Mouse (Mus musculus): ENCODE measurements around the gene Slc39a8. TPM values are rescaled to one million over a fixed set of nuclear protein-coding genes. Genes with fewer than 3 reads are reported as not detected.

Gene Slc39a8
- polyA plus RNA-seq, 1 experiment from 2014 or later = 22.7 TPM

- no peak for ATAC-seq
- WGBS = 71% methylated on average over 5 of the region's 5 CpGs
- H3K27me3 ChIP-seq (replicated peaks; ENCODE audit: control insufficient read depth, insufficient read depth, low read length) = no peaks in the 10 kb centered on the region
These were observed 18.1 kb downstream of the Slc39a8 start for GRCm38 (mm10) chr3:135843181-135843580.

GRCm38 (mm10) chr3:135843707-135844106 lies 18.6 kb downstream of the Slc39a8 start:
- Histone ChIP-seq H3K4me3 (ENCODE audit: low read length) (no peak overlapping the region), H3K27me3 (replicated peaks; ENCODE audit: control insufficient read depth, insufficient read depth, low read length) (no peaks in the 10 kb centered on the region), H3K9me3 (ENCODE audit: control insufficient read depth, low read length) (no peaks in the 10 kb centered on the region), H3K36me3 (ENCODE audit: control insufficient read depth, insufficient read depth, low read length) (no peaks in the 10 kb centered on the region), H3K9ac (ENCODE audit: low read depth, low read length) (no peak overlapping the region), H3K27ac (ENCODE audit: low read length) (no peak overlapping the region), H3K4me1 (ENCODE audit: control insufficient read depth, insufficient read depth, low read length) (peaks cover 18% of the 10 kb centered on the region), H3K4me2 (ENCODE audit: low read depth, low read length) (no peak overlapping the region)
- 85% methylated on average over 8 of the region's 8 CpGs for WGBS
- ATAC-seq = no peak

More at GRCm38 (mm10) chr3:135843181-135843580, 18.1 kb downstream of the Slc39a8 start:
- no peak overlapping the region for H3K27ac ChIP-seq (ENCODE audit: low read length)
- H3K9ac ChIP-seq (ENCODE audit: low read depth, low read length) = no peak overlapping the region
- H3K9me3 ChIP-seq (ENCODE audit: control insufficient read depth, low read length) = no peaks in the 10 kb centered on the region
- H3K4me1 ChIP-seq (ENCODE audit: control insufficient read depth, insufficient read depth, low read length) = peaks cover 18% of the 10 kb centered on the region
- no peak overlapping the region for H3K4me2 ChIP-seq (ENCODE audit: low read depth, low read length)
- no peak overlapping the region for H3K4me3 ChIP-seq (ENCODE audit: low read length)
- no peaks in the 10 kb centered on the region for H3K36me3 ChIP-seq (ENCODE audit: control insufficient read depth, insufficient read depth, low read length)

GRCm38 (mm10) chr3:135844835-135845234 lies 19.8 kb downstream of the Slc39a8 start:
- ATAC-seq = peak; percentile 80

GRCm38 (mm10) chr3:135845860-135846259 lies 20.8 kb downstream of the Slc39a8 start:
- H3K4me3 ChIP-seq (ENCODE audit: low read length) = no peak overlapping the region
- H3K9me3 ChIP-seq (ENCODE audit: control insufficient read depth, low read length) = no peaks in the 10 kb centered on the region
- H3K27ac ChIP-seq (ENCODE audit: low read length) = peak overlapping the region; percentile 47; the same call in 1 of the 2 replicates
- 55% methylated on average over 7 of the region's 7 CpGs for WGBS
- no peaks in the 10 kb centered on the region for H3K36me3 ChIP-seq (ENCODE audit: control insufficient read depth, insufficient read depth, low read length)
- H3K4me2 ChIP-seq (ENCODE audit: low read depth, low read length) = peak overlapping the region; percentile 21; the same call in 1 of the 2 replicates
- peak; percentile 87 for ATAC-seq
- peaks cover 15% of the 10 kb centered on the region for H3K4me1 ChIP-seq (ENCODE audit: control insufficient read depth, insufficient read depth, low read length)
- H3K9ac ChIP-seq (ENCODE audit: low read depth, low read length) = no peak overlapping the region
- H3K27me3 ChIP-seq (replicated peaks; ENCODE audit: control insufficient read depth, insufficient read depth, low read length) = no peaks in the 10 kb centered on the region

More at GRCm38 (mm10) chr3:135844835-135845234, 19.8 kb downstream of the Slc39a8 start:
- Histone ChIP-seq H3K4me2 (ENCODE audit: low read depth, low read length) (no peak overlapping the region), H3K9me3 (ENCODE audit: control insufficient read depth, low read length) (no peaks in the 10 kb centered on the region), H3K36me3 (ENCODE audit: control insufficient read depth, insufficient read depth, low read length) (no peaks in the 10 kb centered on the region), H3K9ac (ENCODE audit: low read depth, low read length) (no peak overlapping the region), H3K27ac (ENCODE audit: low read length) (peak overlapping the region; percentile 47; the same call in 1 of the 2 replicates), H3K4me3 (ENCODE audit: low read length) (no peak overlapping the region), H3K27me3 (replicated peaks; ENCODE audit: control insufficient read depth, insufficient read depth, low read length) (no peaks in the 10 kb centered on the region), H3K4me1 (ENCODE audit: control insufficient read depth, insufficient read depth, low read length) (peaks cover 18% of the 10 kb centered on the region)
- WGBS = 50% methylated on average over 1 of the region's 1 CpGs

- WGBS = 30% methylated on average over 2 of the region's 2 CpGs
- Histone ChIP-seq H3K9ac (ENCODE audit: low read depth, low read length) (no peak overlapping the region), H3K4me1 (ENCODE audit: control insufficient read depth, insufficient read depth, low read length) (0 out of 2 replicates have a peak, but pooled peaks cover 7% of the 10 kb centered on the region), H3K9me3 (ENCODE audit: control insufficient read depth, low read length) (no peaks in the 10 kb centered on the region), H3K4me2 (ENCODE audit: low read depth, low read length) (no peak overlapping the region), H3K27me3 (replicated peaks; ENCODE audit: control insufficient read depth, insufficient read depth, low read length) (no peaks in the 10 kb centered on the region), H3K27ac (ENCODE audit: low read length) (peak overlapping the region; percentile 11; the same call in 1 of the 2 replicates), H3K4me3 (ENCODE audit: low read length) (no peak overlapping the region), H3K36me3 (ENCODE audit: control insufficient read depth, insufficient read depth, low read length) (no peaks in the 10 kb centered on the region)
- ATAC-seq = peak; percentile 51
These were observed 26.5 kb downstream of the Slc39a8 start for GRCm38 (mm10) chr3:135851607-135852006.

GRCm38 (mm10) chr3:135853604-135854297 lies 28.7 kb downstream of the Slc39a8 start:
- WGBS = 81% methylated on average over 10 of the region's 10 CpGs
- no peak for ATAC-seq

GRCm38 (mm10) chr3:135854298-135854984 lies 29.4 kb downstream of the Slc39a8 start:
- peak; percentile 83 for ATAC-seq
- Histone ChIP-seq H3K4me2 (ENCODE audit: low read depth, low read length) (no peak overlapping the region), H3K9me3 (ENCODE audit: control insufficient read depth, low read length) (no peaks in the 10 kb centered on the region), H3K9ac (ENCODE audit: low read depth, low read length) (no peak overlapping the region), H3K4me1 (ENCODE audit: control insufficient read depth, insufficient read depth, low read length) (0 out of 2 replicates have a peak, but pooled peaks cover 7% of the 10 kb centered on the region), H3K4me3 (ENCODE audit: low read length) (no peak overlapping the region), H3K27me3 (replicated peaks; ENCODE audit: control insufficient read depth, insufficient read depth, low read length) (no peaks in the 10 kb centered on the region), H3K36me3 (ENCODE audit: control insufficient read depth, insufficient read depth, low read length) (no peaks in the 10 kb centered on the region), H3K27ac (ENCODE audit: low read length) (no peak overlapping the region)
- WGBS = 74% methylated on average over 14 of the region's 14 CpGs

More at GRCm38 (mm10) chr3:135853604-135854297, 28.7 kb downstream of the Slc39a8 start:
- Histone ChIP-seq H3K9me3 (ENCODE audit: control insufficient read depth, low read length) (no peaks in the 10 kb centered on the region), H3K27me3 (replicated peaks; ENCODE audit: control insufficient read depth, insufficient read depth, low read length) (no peaks in the 10 kb centered on the region), H3K27ac (ENCODE audit: low read length) (no peak overlapping the region), H3K4me1 (ENCODE audit: control insufficient read depth, insufficient read depth, low read length) (0 out of 2 replicates have a peak, but pooled peaks cover 7% of the 10 kb centered on the region), H3K4me2 (ENCODE audit: low read depth, low read length) (no peak overlapping the region), H3K9ac (ENCODE audit: low read depth, low read length) (no peak overlapping the region), H3K4me3 (ENCODE audit: low read length) (no peak overlapping the region), H3K36me3 (ENCODE audit: control insufficient read depth, insufficient read depth, low read length) (no peaks in the 10 kb centered on the region)

GRCm38 (mm10) chr3:135854985-135855340 lies 29.9 kb downstream of the Slc39a8 start:
- Histone ChIP-seq H3K9me3 (ENCODE audit: control insufficient read depth, low read length) (no peaks in the 10 kb centered on the region), H3K27ac (ENCODE audit: low read length) (no peak overlapping the region), H3K36me3 (ENCODE audit: control insufficient read depth, insufficient read depth, low read length) (no peaks in the 10 kb centered on the region), H3K4me2 (ENCODE audit: low read depth, low read length) (no peak overlapping the region), H3K4me3 (ENCODE audit: low read length) (no peak overlapping the region), H3K9ac (ENCODE audit: low read depth, low read length) (no peak overlapping the region), H3K27me3 (replicated peaks; ENCODE audit: control insufficient read depth, insufficient read depth, low read length) (no peaks in the 10 kb centered on the region), H3K4me1 (ENCODE audit: control insufficient read depth, insufficient read depth, low read length) (0 out of 2 replicates have a peak, but pooled peaks cover 7% of the 10 kb centered on the region)
- ATAC-seq = no peak; the same call in 1 of the 2 replicates
- WGBS = 78% methylated on average over 6 of the region's 6 CpGs

GRCm38 (mm10) chr3:135856303-135856702 lies 31.2 kb downstream of the Slc39a8 start:
- Histone ChIP-seq H3K27me3 (replicated peaks; ENCODE audit: control insufficient read depth, insufficient read depth, low read length) (no peaks in the 10 kb centered on the region), H3K9ac (ENCODE audit: low read depth, low read length) (no peak overlapping the region), H3K36me3 (ENCODE audit: control insufficient read depth, insufficient read depth, low read length) (no peaks in the 10 kb centered on the region), H3K27ac (ENCODE audit: low read length) (no peak overlapping the region), H3K9me3 (ENCODE audit: control insufficient read depth, low read length) (no peaks in the 10 kb centered on the region), H3K4me3 (ENCODE audit: low read length) (no peak overlapping the region), H3K4me1 (ENCODE audit: control insufficient read depth, insufficient read depth, low read length) (0 out of 2 replicates have a peak, but pooled peaks cover 7% of the 10 kb centered on the region), H3K4me2 (ENCODE audit: low read depth, low read length) (no peak overlapping the region)
- 38% methylated on average over 1 of the region's 1 CpGs for WGBS
- ATAC-seq = no peak

Measured in intestine, embryonic 16.5 days (tissue).